Mouse (Mus musculus) midbrain, postnatal 0 days (tissue): ENCODE results near the gene Trp73. TPM values are rescaled to one million over a fixed set of nuclear protein-coding genes. Genes with fewer than 3 reads are reported as not detected.

Experiments used
- ATAC-seq: fragments of 200-750 bp; cut with Nextera tagmentation; 2 replicates; pipeline ENCODE4 v1.8.0; 2017; ENCODE audit warnings: moderate number of reproducible peaks, mild to moderate bottlenecking, moderate TSS enrichment, moderate library complexity; ENCODE audit not compliant: low FRiP score
- DNase-seq: peaks from one replicate; pipeline ENCODE4 v3.0.0-alpha.2; 2015; ENCODE audit warnings: low spot score
- H3K27ac ChIP-seq: fragments of 300-500 bp; sonication (generic); 2 replicates; pipeline ENCODE4 v1.5.1; 2014; ENCODE audit warnings: low read depth, mild to moderate bottlenecking, low read length, mixed read lengths
- H3K27me3 ChIP-seq: fragments of 300-500 bp; sonication (generic); 2 replicates; pipeline ENCODE4 v1.6.1; 2014; ENCODE audit warnings: low read length, control low read depth, mixed read lengths; ENCODE audit not compliant: insufficient read depth
- H3K36me3 ChIP-seq: fragments of 300-500 bp; sonication (generic); 2 replicates; pipeline ENCODE4 v1.6.1; 2014; ENCODE audit warnings: low read length, control low read depth, mixed read lengths; ENCODE audit not compliant: insufficient read depth
- H3K4me1 ChIP-seq: fragments of 300-500 bp; sonication (generic); 2 replicates; pipeline ENCODE4 v1.6.1; 2014; ENCODE audit warnings: mild to moderate bottlenecking, control low read depth, antibody characterized with exemption, low read length, mixed read lengths; ENCODE audit not compliant: insufficient read depth
- H3K4me2 ChIP-seq: fragments of 300-500 bp; sonication (generic); 2 replicates; pipeline ENCODE4 v1.6.1; 2014; ENCODE audit warnings: low read depth, mild to moderate bottlenecking, low read length, mixed read lengths; ENCODE audit not compliant: poor library complexity, severe bottlenecking
- H3K4me3 ChIP-seq: fragments of 300-500 bp; sonication (generic); 2 replicates; pipeline ENCODE4 v1.5.1; 2014; ENCODE audit warnings: low read depth, mild to moderate bottlenecking, low read length, moderate library complexity
- H3K9ac ChIP-seq: fragments of 300-500 bp; sonication (generic); replicated peaks from 2 replicates; pipeline ENCODE4 v1.6.1; 2014; ENCODE audit warnings: mild to moderate bottlenecking, low read length, moderate library complexity, mixed read lengths; ENCODE audit not compliant: poor library complexity, severe bottlenecking
- H3K9me3 ChIP-seq: fragments of 300-500 bp; sonication (generic); 2 replicates; pipeline ENCODE4 v1.6.1; 2016; ENCODE audit warnings: low read length, control low read depth
- CTCF ChIP-seq: IDR thresholded peaks from 2 replicates; pipeline ENCODE4 v1.5.1; 2016; ENCODE audit warnings: antibody characterized with exemption, mild to moderate bottlenecking
- WGBS: fragments of 180-500 bp; shearing (Covaris S2); extraction: QIAGEN DNeasy Blood & Tissue Kit; methylation state at CpG from one replicate; pipeline ENCODE4 v1.1.7; 2014; 5-methylcytosine and 5-hydroxymethylcytosine counted together
- polyA plus RNA-seq: library from polyadenylated mRNA; unstranded; fragments of >200 nt; fragmentation: Nextera tagmentation; extraction: Ambion mirVana; gene quantifications from 2 replicates; pipeline ENCODE4 v1.2.1, GENCODE M21; 2015
- total RNA-seq: library from RNA; depleted of rRNA; stranded (reverse); fragments of >200 nt; gene quantifications from 2 replicates; pipeline ENCODE4 v1.2.3, GENCODE M21; 2014

Trp73 gene
- total and polyA plus RNA-seq, 2 experiments from 2014 or later, result 0.49 to 0.52 TPM

DNA sequence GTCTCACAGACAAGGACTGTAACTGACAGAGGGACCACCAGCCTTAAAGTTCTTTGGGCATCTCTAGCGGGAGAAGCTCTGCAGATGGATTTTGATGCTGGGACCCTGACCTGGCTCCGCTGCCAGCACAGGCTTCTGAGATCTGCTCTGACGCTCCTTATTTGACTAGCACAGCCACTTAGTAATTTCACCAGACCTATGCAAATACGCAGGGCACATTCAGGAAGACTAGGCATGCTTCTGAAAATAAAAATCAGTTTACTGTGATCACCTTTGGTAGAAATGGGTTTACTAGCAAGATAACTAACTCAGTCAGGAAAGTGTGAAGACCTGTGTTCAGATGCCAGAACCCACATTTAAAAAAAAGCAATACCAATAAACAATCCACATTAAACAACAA is 8.1 kb downstream of the Trp73 start:
- no peak overlapping the region for H3K27ac ChIP-seq
- ATAC-seq (no peak), DNase-seq (no peak)
- peaks cover 10% of the 10 kb centered on the region; the same call in 1 of the 2 replicates for H3K27me3 ChIP-seq
- H3K4me2 ChIP-seq, result no peak overlapping the region
- H3K4me1 ChIP-seq, result no peaks in the 10 kb centered on the region
- H3K9ac ChIP-seq, result no peak overlapping the region
- WGBS, result 76% methylated on average over 4 of the region's 4 CpGs
- TF ChIP-seq CTCF, result no peak
- H3K9me3 ChIP-seq, result no peaks in the 10 kb centered on the region
- no peaks in the 10 kb centered on the region for H3K36me3 ChIP-seq
- no peak overlapping the region for H3K4me3 ChIP-seq

DNA sequence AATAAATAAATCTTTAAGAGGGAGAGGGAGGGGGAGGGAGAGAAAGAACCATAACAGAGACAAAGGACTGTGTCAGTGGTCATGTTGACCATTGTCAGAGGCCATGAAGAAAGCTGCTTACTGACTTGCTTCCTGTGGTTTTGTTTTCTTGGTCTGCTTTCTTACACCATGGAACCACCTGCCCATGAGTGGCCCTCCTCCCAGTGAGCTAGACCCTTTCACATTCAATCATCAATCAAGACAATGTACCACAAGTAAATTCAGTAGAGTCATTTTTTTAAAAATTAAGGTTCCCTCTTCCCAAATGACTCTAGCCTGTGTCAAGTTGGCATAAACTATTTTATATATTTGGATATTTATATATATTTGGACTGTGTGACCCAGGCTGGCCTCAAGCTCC is 10.1 kb downstream of the Trp73 start:
- Histone ChIP-seq H3K9me3 (no peaks in the 10 kb centered on the region), H3K27ac (no peak overlapping the region), H3K4me2 (no peak overlapping the region), H3K36me3 (no peaks in the 10 kb centered on the region), H3K4me1 (no peaks in the 10 kb centered on the region), H3K9ac (no peak overlapping the region), H3K27me3 (peaks cover 4% of the 10 kb centered on the region; the same call in 1 of the 2 replicates), H3K4me3 (no peak overlapping the region)
- TF ChIP-seq CTCF, result no peak
- no peak for ATAC-seq
- no peak for DNase-seq

DNA sequence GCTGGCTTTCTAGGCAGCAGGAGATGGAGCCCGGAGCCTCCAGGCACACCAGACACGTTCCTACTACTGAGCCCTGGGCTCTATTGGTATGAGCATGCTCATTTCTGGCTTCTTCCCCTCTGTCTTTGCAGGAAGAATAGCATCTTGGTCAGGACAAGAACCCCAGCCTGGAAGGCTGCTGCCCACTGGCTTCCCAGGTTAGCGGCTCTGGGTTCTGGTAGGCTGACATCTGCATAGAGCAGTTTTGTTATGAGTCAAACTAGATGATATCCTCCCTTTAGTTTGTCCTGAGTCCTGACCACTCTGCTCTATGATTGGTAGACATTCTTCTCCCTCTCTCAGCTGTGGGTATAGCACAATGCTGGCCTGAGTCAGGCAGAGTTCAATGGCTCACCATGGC is 12.7 kb downstream of the Trp73 start:
- DNase-seq (no peak), ATAC-seq (no peak)
- TF ChIP-seq CTCF, result no peak
- no peaks in the 10 kb centered on the region; the same call in 1 of the 2 replicates for H3K27me3 ChIP-seq
- no peaks in the 10 kb centered on the region for H3K36me3 ChIP-seq
- H3K9me3 ChIP-seq, result no peaks in the 10 kb centered on the region
- no peaks in the 10 kb centered on the region for H3K4me1 ChIP-seq
- no peak overlapping the region for H3K9ac ChIP-seq
- no peak overlapping the region for H3K4me2 ChIP-seq
- H3K27ac ChIP-seq, result no peak overlapping the region
- H3K4me3 ChIP-seq, result no peak overlapping the region
- WGBS, result 67% methylated on average over 3 of the region's 3 CpGs

DNA sequence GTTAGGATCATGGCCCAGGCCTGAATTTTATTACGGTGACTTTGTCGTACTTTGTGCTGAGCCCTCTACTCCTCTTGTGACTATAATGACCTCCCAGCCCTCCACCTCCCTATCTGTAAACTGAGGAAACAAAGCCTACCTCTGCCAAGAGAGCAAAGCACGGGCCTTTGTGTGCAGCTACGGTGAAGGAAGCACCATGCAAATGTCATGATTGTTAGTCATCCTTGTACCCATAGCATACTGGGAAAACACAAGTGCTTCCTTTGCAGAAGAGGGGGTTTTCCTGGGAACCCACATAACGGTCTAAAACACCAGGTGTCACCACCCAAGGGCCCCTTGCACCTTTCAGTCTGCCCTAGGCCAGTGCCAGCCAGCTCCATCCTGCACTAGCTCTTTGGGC is 14.8 kb downstream of the Trp73 start:
- H3K36me3 ChIP-seq, result no peaks in the 10 kb centered on the region
- H3K4me3 ChIP-seq, result no peak overlapping the region
- no peak overlapping the region for H3K4me2 ChIP-seq
- ATAC-seq (no peak), DNase-seq (no peak)
- no peaks in the 10 kb centered on the region for H3K9me3 ChIP-seq
- 73% methylated on average over 5 of the region's 5 CpGs for WGBS
- no peak for TF ChIP-seq CTCF
- H3K4me1 ChIP-seq, result no peaks in the 10 kb centered on the region
- H3K9ac ChIP-seq, result no peak overlapping the region
- no peak overlapping the region for H3K27ac ChIP-seq
- no peaks in the 10 kb centered on the region; the same call in 1 of the 2 replicates for H3K27me3 ChIP-seq

DNA sequence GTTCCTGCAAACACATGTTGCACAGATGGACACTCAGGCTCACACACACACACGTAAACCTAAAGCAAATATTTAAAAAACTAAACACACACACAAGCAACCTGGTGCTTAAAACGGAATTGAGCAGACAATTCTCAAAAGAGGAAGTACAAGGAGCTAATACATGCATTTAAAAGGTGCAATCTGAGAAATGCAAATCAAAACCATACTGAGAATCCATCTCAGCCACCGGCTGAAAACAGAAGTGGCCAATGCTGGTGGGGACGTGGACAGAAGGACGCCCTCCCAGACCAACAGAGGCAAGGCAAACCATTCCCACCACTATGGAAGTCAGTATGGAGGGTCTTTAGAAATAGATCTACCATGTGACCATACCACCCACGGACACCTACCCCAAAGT is 16.5 kb downstream of the Trp73 start:
- 79% methylated on average over 6 of the region's 6 CpGs for WGBS

DNA sequence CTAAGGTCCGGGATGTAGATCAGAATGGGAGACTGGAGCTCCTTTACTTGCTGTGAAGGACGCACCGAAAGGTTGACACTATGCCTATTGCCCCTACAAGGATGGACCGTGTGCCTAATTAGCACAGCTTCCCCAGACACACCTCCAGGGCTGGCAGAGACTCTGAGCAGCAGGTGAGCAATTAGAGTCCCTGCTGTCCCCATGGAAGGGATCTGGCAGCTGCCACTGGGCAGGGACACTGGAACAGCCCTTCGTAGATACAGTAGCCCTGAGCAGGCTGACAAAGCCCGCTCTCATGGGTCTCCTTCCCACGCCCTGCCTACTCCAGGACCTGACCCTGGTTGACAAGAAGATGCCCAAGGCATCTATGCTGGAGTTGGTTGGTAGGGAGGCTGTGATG is 17.6 kb downstream of the Trp73 start:
- Histone ChIP-seq H3K27ac (no peak overlapping the region), H3K9ac (no peak overlapping the region), H3K4me3 (no peak overlapping the region), H3K27me3 (no peaks in the 10 kb centered on the region; the same call in 1 of the 2 replicates), H3K36me3 (no peaks in the 10 kb centered on the region), H3K4me2 (no peak overlapping the region), H3K9me3 (no peaks in the 10 kb centered on the region), H3K4me1 (no peaks in the 10 kb centered on the region)
- DNase-seq (no peak), ATAC-seq (no peak)
- TF ChIP-seq CTCF, result no peak
- 81% methylated on average over 7 of the region's 7 CpGs for WGBS

More for the DNA sequence above, 16.5 kb downstream of the Trp73 start:
- Histone ChIP-seq H3K36me3 (no peaks in the 10 kb centered on the region), H3K9me3 (no peaks in the 10 kb centered on the region), H3K4me2 (no peak overlapping the region), H3K9ac (no peak overlapping the region), H3K27ac (no peak overlapping the region), H3K4me3 (no peak overlapping the region), H3K27me3 (no peaks in the 10 kb centered on the region; the same call in 1 of the 2 replicates), H3K4me1 (no peaks in the 10 kb centered on the region)
- DNase-seq (no peak), ATAC-seq (no peak)
- no peak for TF ChIP-seq CTCF
